Mouse (Mus musculus) hindbrain, embryonic 10.5 days (tissue): Measurements from ENCODE around the gene Tex9. TPM values are rescaled to one million over a fixed set of nuclear protein-coding genes. Genes with fewer than 3 reads are reported as not detected.
A peak's percentile ranks its signal among the peaks of the same experiment; 100 is the strongest.
"Not testable (repeated sequence)": the region's sequence is repeated elsewhere in the genome, so short reads cannot be mapped to it uniquely, and the experiment has no call there.

Source experiments
- DNase-seq: peaks from one replicate; pipeline ENCODE4 v3.0.0-alpha.2; 2017; ENCODE audit warnings: low spot score
- H3K27ac ChIP-seq: fragments of 300-500 bp; sonication (generic); 2 replicates; pipeline ENCODE4 v1.5.1; 2016; ENCODE audit warnings: mild to moderate bottlenecking, moderate library complexity
- H3K27me3 ChIP-seq: fragments of 300-500 bp; sonication (generic); 2 replicates; pipeline ENCODE4 v1.6.1; 2016; ENCODE audit warnings: mild to moderate bottlenecking; ENCODE audit not compliant: poor library complexity, insufficient read depth, severe bottlenecking
- H3K36me3 ChIP-seq: fragments of 300-500 bp; sonication (generic); 2 replicates; pipeline ENCODE4 v1.6.1; 2016; ENCODE audit warnings: mild to moderate bottlenecking, moderate library complexity
- H3K4me1 ChIP-seq: fragments of 300-500 bp; sonication (generic); replicated peaks from 2 replicates; pipeline ENCODE4 v1.6.1; 2016; ENCODE audit warnings: mild to moderate bottlenecking
- H3K4me3 ChIP-seq: fragments of 300-500 bp; sonication (generic); 2 replicates; pipeline ENCODE4 v1.5.1; 2016; ENCODE audit warnings: mild to moderate bottlenecking, moderate library complexity
- H3K9me3 ChIP-seq: fragments of 300-500 bp; sonication (generic); 2 replicates; pipeline ENCODE4 v1.6.1; 2016; ENCODE audit warnings: mild to moderate bottlenecking, moderate library complexity
- WGBS: fragments of 180-500 bp; shearing (Covaris S2); methylation state at CpG from one replicate; pipeline ENCODE4 v1.1.7; 2016; 5-methylcytosine and 5-hydroxymethylcytosine counted together
- polyA plus RNA-seq: library from polyadenylated mRNA; unstranded; fragments of >200 nt; fragmentation: Nextera tagmentation; extraction: Ambion mirVana; gene quantifications from 2 replicates; pipeline ENCODE4 v1.2.1, GENCODE M21; 2016

Tex9 gene
- polyA plus RNA-seq, 1 experiment from 2014 or later = 47.0 TPM

- Histone ChIP-seq H3K9me3 (no peaks in the 10 kb centered on the region), H3K4me1 (no peaks in the 10 kb centered on the region), H3K4me3 (no peak overlapping the region), H3K27me3 (no peaks in the 10 kb centered on the region), H3K27ac (no peak overlapping the region), H3K36me3 (peaks cover 84% of the 10 kb centered on the region)
- 93% methylated on average over 10 of the region's 10 CpGs for WGBS
- no peak for DNase-seq
These were observed 23.4 kb downstream of the Tex9 start for GRCm38 (mm10) chr9:72468616-72469015.

- Histone ChIP-seq H3K27ac (no peak overlapping the region), H3K4me1 (no peaks in the 10 kb centered on the region), H3K4me3 (no peak overlapping the region), H3K36me3 (peaks cover 84% of the 10 kb centered on the region), H3K27me3 (no peaks in the 10 kb centered on the region), H3K9me3 (no peaks in the 10 kb centered on the region)
- DNase-seq = no peak
- WGBS = 63% methylated on average over 11 of the region's 11 CpGs
These were observed 24.2 kb downstream of the Tex9 start for GRCm38 (mm10) chr9:72467551-72468407.

- H3K36me3 ChIP-seq = peaks cover 85% of the 10 kb centered on the region
These were observed 26.2 kb downstream of the Tex9 start for GRCm38 (mm10) chr9:72465754-72466181.

GRCm38 (mm10) chr9:72464806-72465205 lies 27.2 kb downstream of the Tex9 start:
- no peak for DNase-seq
- no peak overlapping the region for H3K27ac ChIP-seq
- H3K4me3 ChIP-seq = no peak overlapping the region
- WGBS = 93% methylated on average over 1 of the region's 1 CpGs
- H3K36me3 ChIP-seq = peaks cover 85% of the 10 kb centered on the region
- no peaks in the 10 kb centered on the region for H3K9me3 ChIP-seq
- no peaks in the 10 kb centered on the region for H3K27me3 ChIP-seq
- H3K4me1 ChIP-seq = no peaks in the 10 kb centered on the region

More at GRCm38 (mm10) chr9:72465754-72466181, 26.2 kb downstream of the Tex9 start:
- Histone ChIP-seq H3K27ac (no peak overlapping the region), H3K27me3 (no peaks in the 10 kb centered on the region), H3K4me1 (no peaks in the 10 kb centered on the region), H3K9me3 (no peaks in the 10 kb centered on the region), H3K4me3 (no peak overlapping the region)
- DNase-seq = no peak
- WGBS = 93% methylated on average over 4 of the region's 4 CpGs

DNA sequence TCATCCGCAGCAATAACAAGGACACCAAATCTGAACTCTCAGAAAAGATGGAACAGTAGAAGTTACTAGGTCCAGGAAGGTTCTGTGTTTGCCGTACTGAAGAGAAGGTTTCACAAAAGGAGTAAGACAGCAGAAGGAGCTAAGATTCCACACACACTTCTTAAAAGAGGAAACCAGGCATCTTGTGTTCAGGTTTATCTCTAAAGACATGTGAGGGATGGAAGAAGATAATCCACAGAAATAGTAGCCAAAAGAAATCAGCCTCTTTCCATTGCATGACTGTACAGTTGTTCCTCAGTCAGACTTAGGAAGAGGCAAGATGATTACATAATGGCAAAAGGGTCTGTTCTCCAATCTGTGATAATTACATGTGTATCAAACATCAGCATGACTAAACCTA lies 29.6 kb downstream of the Tex9 start:
- H3K4me1 ChIP-seq = no peaks in the 10 kb centered on the region
- H3K36me3 ChIP-seq = peaks cover 89% of the 10 kb centered on the region
- DNase-seq = no peak
- no peak overlapping the region for H3K4me3 ChIP-seq
- WGBS = 94% methylated on average over 2 of the region's 2 CpGs
- no peaks in the 10 kb centered on the region for H3K27me3 ChIP-seq
- H3K9me3 ChIP-seq = no peaks in the 10 kb centered on the region
- no peak overlapping the region for H3K27ac ChIP-seq

DNA sequence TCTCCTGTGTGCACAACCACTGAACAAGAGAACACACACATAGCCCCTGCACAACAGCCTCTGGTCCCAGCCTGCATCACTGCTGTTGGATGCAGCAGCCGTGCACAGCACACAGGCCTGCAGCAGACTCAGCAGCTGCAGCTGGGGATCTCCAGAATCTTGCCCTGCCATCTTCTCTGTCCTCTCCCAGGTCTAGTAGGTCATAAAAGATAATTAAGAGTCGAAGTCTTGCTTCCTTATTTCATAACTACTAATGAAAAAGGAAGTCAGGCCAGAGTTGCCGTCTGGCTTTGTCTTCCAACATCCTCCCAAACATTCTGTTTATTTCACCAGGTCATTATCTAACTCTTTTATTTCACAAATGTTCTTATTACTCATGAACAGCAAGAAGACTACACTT lies 31.2 kb downstream of the Tex9 start:
- DNase-seq = no peak
- Histone ChIP-seq H3K36me3 (peaks cover 92% of the 10 kb centered on the region), H3K9me3 (no peaks in the 10 kb centered on the region), H3K27ac (no peak overlapping the region), H3K27me3 (no peaks in the 10 kb centered on the region), H3K4me1 (no peaks in the 10 kb centered on the region), H3K4me3 (no peak overlapping the region)
- 88% methylated on average over 3 of the region's 3 CpGs for WGBS

- Histone ChIP-seq H3K36me3 (peaks cover 95% of the 10 kb centered on the region), H3K27me3 (no peaks in the 10 kb centered on the region), H3K9me3 (no peaks in the 10 kb centered on the region), H3K4me3 (no peak overlapping the region), H3K27ac (no peak overlapping the region), H3K4me1 (no peaks in the 10 kb centered on the region)
- 89% methylated on average over 3 of the region's 3 CpGs for WGBS
- DNase-seq = no peak
These were observed 32.3 kb downstream of the Tex9 start for GRCm38 (mm10) chr9:72459703-72460102.

- Histone ChIP-seq H3K27me3 (no peaks in the 10 kb centered on the region), H3K27ac (no peak overlapping the region), H3K4me1 (no peaks in the 10 kb centered on the region), H3K36me3 (peaks cover 93% of the 10 kb centered on the region), H3K9me3 (no peaks in the 10 kb centered on the region), H3K4me3 (no peak overlapping the region)
- 35% methylated on average over 5 of the region's 5 CpGs for WGBS
- peak; percentile 43 for DNase-seq
These were observed 33.8 kb downstream of the Tex9 start for GRCm38 (mm10) chr9:72458233-72458632.

DNA sequence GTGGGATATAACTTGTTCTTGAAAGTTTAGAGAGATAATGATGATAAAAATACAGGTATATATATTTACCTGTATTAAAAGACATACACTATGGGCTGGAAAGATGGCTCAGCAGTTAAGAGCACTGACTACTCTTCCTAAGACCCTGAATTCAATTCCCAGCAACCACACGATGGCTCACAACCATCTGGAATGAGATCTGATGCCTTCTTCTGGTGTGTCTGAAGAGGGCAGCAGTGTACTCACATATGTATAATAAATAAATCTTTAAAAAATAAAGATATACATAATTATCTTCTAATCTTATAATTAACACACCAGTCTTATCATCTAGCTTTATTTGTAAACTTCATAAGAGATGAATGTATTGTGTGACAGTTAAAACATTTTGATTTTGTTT lies 35.6 kb downstream of the Tex9 start:
- DNase-seq = no peak
- no peak overlapping the region for H3K4me3 ChIP-seq
- H3K27ac ChIP-seq = no peak overlapping the region
- H3K36me3 ChIP-seq = peaks cover 95% of the 10 kb centered on the region
- no peaks in the 10 kb centered on the region for H3K4me1 ChIP-seq
- no peaks in the 10 kb centered on the region for H3K9me3 ChIP-seq
- no peaks in the 10 kb centered on the region for H3K27me3 ChIP-seq
- WGBS = 54% methylated on average over 1 of the region's 1 CpGs

GRCm38 (mm10) chr9:72454281-72454680 lies 37.7 kb downstream of the Tex9 start:
- not testable (repeated sequence) for H3K27me3 ChIP-seq, H3K27ac ChIP-seq, H3K4me3 ChIP-seq, H3K9me3 ChIP-seq, DNase-seq, H3K4me1 ChIP-seq
- peaks cover 95% of the 10 kb centered on the region for H3K36me3 ChIP-seq

GRCm38 (mm10) chr9:72451111-72451510 lies 40.9 kb downstream of the Tex9 start:
- Histone ChIP-seq H3K9me3 (no peaks in the 10 kb centered on the region), H3K27ac (no peak overlapping the region), H3K4me3 (no peak overlapping the region), H3K4me1 (no peaks in the 10 kb centered on the region), H3K36me3 (peaks cover 96% of the 10 kb centered on the region), H3K27me3 (no peaks in the 10 kb centered on the region)
- no peak for DNase-seq
- 87% methylated on average over 6 of the region's 6 CpGs for WGBS

GRCm38 (mm10) chr9:72450363-72450762 lies 41.6 kb downstream of the Tex9 start:
- peaks cover 97% of the 10 kb centered on the region for H3K36me3 ChIP-seq
- no peaks in the 10 kb centered on the region for H3K9me3 ChIP-seq
- H3K27ac ChIP-seq = no peak overlapping the region
- H3K27me3 ChIP-seq = no peaks in the 10 kb centered on the region
- H3K4me3 ChIP-seq = no peak overlapping the region
- no peak for DNase-seq
- H3K4me1 ChIP-seq = no peaks in the 10 kb centered on the region
- WGBS = 96% methylated on average over 1 of the region's 1 CpGs

DNA sequence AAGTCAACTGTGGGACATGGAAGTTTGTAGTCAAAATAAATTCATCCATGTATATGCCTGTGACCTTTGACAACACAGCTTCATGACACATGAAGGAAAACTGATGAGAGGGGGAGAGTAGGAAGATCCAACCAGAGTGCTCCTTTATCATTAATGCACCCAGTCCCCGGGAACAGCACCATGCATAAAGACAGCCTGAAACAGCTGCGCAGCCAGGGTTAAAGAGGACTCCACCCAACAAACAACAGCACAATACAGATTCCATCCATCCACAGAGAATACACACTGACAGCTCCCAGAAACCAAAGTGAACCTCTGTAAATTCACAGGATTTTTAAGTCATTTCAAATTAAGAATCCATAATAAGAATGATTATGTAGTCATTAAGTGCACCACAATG lies 42.2 kb downstream of the Tex9 start:
- no peak for DNase-seq
- Histone ChIP-seq H3K27me3 (no peaks in the 10 kb centered on the region), H3K4me3 (no peak overlapping the region), H3K4me1 (no peaks in the 10 kb centered on the region), H3K36me3 (peaks cover 97% of the 10 kb centered on the region), H3K27ac (no peak overlapping the region), H3K9me3 (no peaks in the 10 kb centered on the region)
- 84% methylated on average over 2 of the region's 2 CpGs for WGBS
